Mouse (Mus musculus) kidney, adult 2 months (tissue): ENCODE results near the gene Hs3st6. TPM values are rescaled to one million over a fixed set of nuclear protein-coding genes. Genes with fewer than 3 reads are reported as not detected.

Source experiments
- DNase-seq: peaks from one replicate; pipeline ENCODE4 v3.0.0; 2021
- H3K27ac ChIP-seq: fragments of 200-500 bp; 2 replicates; pipeline ENCODE4 v1.5.1; 2012; ENCODE audit warnings: low read depth, low read length, control low read depth, inconsistent platforms; ENCODE audit not compliant: insufficient read depth
- H3K27me3 ChIP-seq: fragments of 200-500 bp; replicated peaks from 2 replicates; pipeline ENCODE4 v1.6.1; 2012; ENCODE audit warnings: mild to moderate bottlenecking, moderate library complexity, low read length, inconsistent platforms; ENCODE audit not compliant: control insufficient read depth, insufficient read depth
- H3K36me3 ChIP-seq: fragments of 200-500 bp; 2 replicates; pipeline ENCODE4 v1.6.1; 2012; ENCODE audit warnings: mild to moderate bottlenecking, moderate library complexity, low read length, inconsistent platforms; ENCODE audit not compliant: control insufficient read depth, insufficient read depth
- H3K4me1 ChIP-seq: fragments of 200-500 bp; 2 replicates; pipeline ENCODE4 v1.6.1; 2011; ENCODE audit warnings: low read length; ENCODE audit not compliant: control insufficient read depth, insufficient read depth
- H3K4me3 ChIP-seq: fragments of 200-500 bp; 2 replicates; pipeline ENCODE4 v1.5.1; 2011; ENCODE audit warnings: mild to moderate bottlenecking, low read depth, low read length, control low read depth; ENCODE audit not compliant: insufficient read depth
- CTCF ChIP-seq: fragments of 200-500 bp; conservative IDR thresholded peaks from 2 replicates; pipeline ENCODE4 v1.5.1; 2011; ENCODE audit warnings: low read depth, mild to moderate bottlenecking, control low read depth, low read length, moderate library complexity, mixed read lengths; ENCODE audit not compliant: insufficient read depth, insufficient read length
- POLR2A ChIP-seq: fragments of 200-500 bp; IDR thresholded peaks from one replicate; pipeline ENCODE4 v1.6.1; 2011; ENCODE audit warnings: low read depth, low read length, control low read depth
- WGBS: fragments of 180-500 bp; shearing (Covaris S2); methylation state at CpG from one replicate; pipeline ENCODE4 v1.1.7; 2018; 5-methylcytosine and 5-hydroxymethylcytosine counted together
- polyA plus RNA-seq: library from polyadenylated mRNA; depleted of rRNA; stranded (reverse); fragments of >200 nt; gene quantifications from 2 replicates; pipeline ENCODE4 v1.2.3, GENCODE M21; 2012

Gene Hs3st6
- polyA plus RNA-seq, 1 experiment, result 7.4 TPM

GRCm38 (mm10) chr17:24723122-24723880, 29.5 kb upstream of the Hs3st6 start:
- TF ChIP-seq POLR2A (no peak), CTCF (no peak)
- no peak for DNase-seq
- peak overlapping the region; percentile 90 for H3K27ac ChIP-seq
- H3K36me3 ChIP-seq, result no peaks in the 10 kb centered on the region; the same call in 1 of the 2 replicates
- WGBS, result under 1% methylated on average over 12 of the region's 12 CpGs
- peaks cover 2% of the 10 kb centered on the region; the same call in 1 of the 2 replicates for H3K4me1 ChIP-seq
- H3K4me3 ChIP-seq, result peak overlapping the region; percentile 87
- no peaks in the 10 kb centered on the region for H3K27me3 ChIP-seq

GRCm38 (mm10) chr17:24723881-24724180, 29.0 kb upstream of the Hs3st6 start:
- Histone ChIP-seq H3K27me3 (no peaks in the 10 kb centered on the region), H3K27ac (peak overlapping the region; percentile 90), H3K4me3 (peak overlapping the region; percentile 87), H3K4me1 (peaks cover 2% of the 10 kb centered on the region; the same call in 1 of the 2 replicates), H3K36me3 (no peaks in the 10 kb centered on the region; the same call in 1 of the 2 replicates)
- no peak for DNase-seq
- WGBS, result under 1% methylated on average over 15 of the region's 15 CpGs
- TF ChIP-seq POLR2A (no peak), CTCF (no peak)

- peak within 1 kb of the TSS; percentile 90 for H3K27ac ChIP-seq
- no peaks in the 10 kb centered on the region for H3K27me3 ChIP-seq
- no peaks in the 10 kb centered on the region; the same call in 1 of the 2 replicates for H3K36me3 ChIP-seq
- peak within 1 kb of the TSS; percentile 87 for H3K4me3 ChIP-seq
- peaks cover 2% of the 10 kb centered on the region; the same call in 1 of the 2 replicates for H3K4me1 ChIP-seq
- WGBS, result under 1% methylated on average over 30 of the region's 30 CpGs
- peak; percentile 96 for TF ChIP-seq POLR2A
- peak; percentile 96; the same call in 1 of the 2 replicates for TF ChIP-seq CTCF
- DNase-seq, result peak; percentile 98
Observed at GRCm38 (mm10) chr17:24724184-24724583, 28.6 kb upstream of the Hs3st6 start, which contains the start of gene Ndufb10. Ndufb10 (minus strand) TSS chr17:24724478.

- no peak for DNase-seq
- WGBS, result 64% methylated on average over 3 of the region's 3 CpGs
- H3K27ac ChIP-seq, result no peak overlapping the region
- TF ChIP-seq POLR2A (no peak), CTCF (no peak)
- H3K36me3 ChIP-seq, result no peaks in the 10 kb centered on the region; the same call in 1 of the 2 replicates
- H3K27me3 ChIP-seq, result no peaks in the 10 kb centered on the region
- no peak overlapping the region for H3K4me3 ChIP-seq
- H3K4me1 ChIP-seq, result peaks cover 2% of the 10 kb centered on the region; the same call in 1 of the 2 replicates
Observed at GRCm38 (mm10) chr17:24725637-24726390, 27.0 kb upstream of the Hs3st6 start.

GRCm38 (mm10) chr17:24727618-24728017, 25.2 kb upstream of the Hs3st6 start, which contains the start of gene Rpl3l:
Rpl3l (plus strand) TSS chr17:24727820.
- peaks cover 11% of the 10 kb centered on the region; the same call in 1 of the 2 replicates for H3K4me1 ChIP-seq
- DNase-seq, result no peak
- no peaks in the 10 kb centered on the region for H3K27me3 ChIP-seq
- H3K27ac ChIP-seq, result no peak within 1 kb of the TSS
- no peaks in the 10 kb centered on the region for H3K36me3 ChIP-seq
- TF ChIP-seq POLR2A (no peak), CTCF (no peak)
- H3K4me3 ChIP-seq, result no peak within 1 kb of the TSS
- WGBS, result 66% methylated on average over 2 of the region's 2 CpGs

- Histone ChIP-seq H3K27ac (no peak overlapping the region), H3K27me3 (no peaks in the 10 kb centered on the region), H3K4me3 (no peak overlapping the region), H3K4me1 (peaks cover 16% of the 10 kb centered on the region), H3K36me3 (no peaks in the 10 kb centered on the region)
- no peak for TF ChIP-seq POLR2A
- no peak for TF ChIP-seq CTCF
- DNase-seq, result no peak
- 68% methylated on average over 17 of the region's 17 CpGs for WGBS
Observed at GRCm38 (mm10) chr17:24728184-24728583, 24.6 kb upstream of the Hs3st6 start.

- H3K27ac ChIP-seq, result no peak overlapping the region
- no peaks in the 10 kb centered on the region for H3K36me3 ChIP-seq
- no peaks in the 10 kb centered on the region for H3K27me3 ChIP-seq
- DNase-seq, result no peak
- WGBS, result 66% methylated on average over 6 of the region's 6 CpGs
- TF ChIP-seq POLR2A (no peak), CTCF (no peak)
- peaks cover 17% of the 10 kb centered on the region for H3K4me1 ChIP-seq
- H3K4me3 ChIP-seq, result no peak overlapping the region
Observed at GRCm38 (mm10) chr17:24729067-24729466, 23.7 kb upstream of the Hs3st6 start.
